Mouse (Mus musculus): ENCODE results near the gene Ncf1. TPM values are rescaled to one million over a fixed set of nuclear protein-coding genes. Genes with fewer than 3 reads are reported as not detected.

The Ncf1 gene
- total and polyA plus RNA-seq, 2 experiments from 2014 or later: 2.3 to 4.9 TPM

- DNase-seq (ENCODE audit: low spot score) (no peak), ATAC-seq (no peak)
- no peak for TF ChIP-seq CTCF (IDR thresholded peaks at IDR 0.05; ENCODE audit: low read depth)
- Histone ChIP-seq H3K4me3 (ENCODE audit: low read length) (no peak overlapping the region), H3K36me3 (ENCODE audit: insufficient read depth, low read length) (no peaks in the 10 kb centered on the region), H3K9me3 (ENCODE audit: low read length) (no peaks in the 10 kb centered on the region), H3K27me3 (ENCODE audit: insufficient read depth, low read length) (no peaks in the 10 kb centered on the region), H3K4me2 (ENCODE audit: low read depth, low read length) (peak overlapping the region; percentile 76), H3K9ac (replicated peaks; ENCODE audit: low read length) (peak overlapping the region; percentile 84; the same call in 1 of the 2 replicates), H3K27ac (no peak overlapping the region), H3K4me1 (ENCODE audit: insufficient read depth, low read length) (0 out of 2 replicates have a peak, but pooled peaks cover 5% of the 10 kb centered on the region)
- WGBS: 47% methylated on average over 4 of the region's 4 CpGs
Observed at GRCm38 (mm10) chr5:134182735-134183134, 46.7 kb downstream of the Ncf1 start.

- Histone ChIP-seq H3K27me3 (ENCODE audit: insufficient read depth, low read length) (no peaks in the 10 kb centered on the region), H3K4me1 (ENCODE audit: insufficient read depth, low read length) (0 out of 2 replicates have a peak, but pooled peaks cover 5% of the 10 kb centered on the region), H3K9ac (replicated peaks; ENCODE audit: low read length) (no peak overlapping the region), H3K9me3 (ENCODE audit: low read length) (no peaks in the 10 kb centered on the region), H3K4me3 (ENCODE audit: low read length) (no peak overlapping the region), H3K36me3 (ENCODE audit: insufficient read depth, low read length) (no peaks in the 10 kb centered on the region), H3K4me2 (ENCODE audit: low read depth, low read length) (no peak overlapping the region), H3K27ac (no peak overlapping the region)
- no peak for ATAC-seq
- WGBS: 55% methylated on average over 3 of the region's 3 CpGs
- TF ChIP-seq CTCF (IDR thresholded peaks at IDR 0.05; ENCODE audit: low read depth): no peak
- no peak for DNase-seq (ENCODE audit: low spot score)
Observed at GRCm38 (mm10) chr5:134182172-134182571, 47.3 kb downstream of the Ncf1 start.

- no peak for ATAC-seq
- peak; percentile 91 for TF ChIP-seq CTCF (IDR thresholded peaks at IDR 0.05; ENCODE audit: low read depth)
- H3K36me3 ChIP-seq (ENCODE audit: insufficient read depth, low read length): no peaks in the 10 kb centered on the region
Observed at GRCm38 (mm10) chr5:134179871-134180270, 49.6 kb downstream of the Ncf1 start.

GRCm38 (mm10) chr5:134178536-134178935 is 50.9 kb downstream of the Ncf1 start:
- no peaks in the 10 kb centered on the region for H3K27me3 ChIP-seq (ENCODE audit: insufficient read depth, low read length)
- no peak for TF ChIP-seq CTCF (IDR thresholded peaks at IDR 0.05; ENCODE audit: low read depth)
- DNase-seq (ENCODE audit: low spot score) (no peak), ATAC-seq (no peak)
- no peak overlapping the region for H3K4me2 ChIP-seq (ENCODE audit: low read depth, low read length)
- H3K27ac ChIP-seq: no peak overlapping the region
- no peaks in the 10 kb centered on the region for H3K36me3 ChIP-seq (ENCODE audit: insufficient read depth, low read length)
- H3K9ac ChIP-seq (replicated peaks; ENCODE audit: low read length): no peak overlapping the region
- WGBS: 81% methylated on average over 7 of the region's 7 CpGs
- peaks cover 9% of the 10 kb centered on the region; the same call in 1 of the 2 replicates for H3K4me1 ChIP-seq (ENCODE audit: insufficient read depth, low read length)
- H3K4me3 ChIP-seq (ENCODE audit: low read length): no peak overlapping the region
- H3K9me3 ChIP-seq (ENCODE audit: low read length): no peaks in the 10 kb centered on the region

More at GRCm38 (mm10) chr5:134179871-134180270, 49.6 kb downstream of the Ncf1 start:
- peak; percentile 94 for DNase-seq (ENCODE audit: low spot score)
- Histone ChIP-seq H3K4me2 (ENCODE audit: low read depth, low read length) (no peak overlapping the region), H3K27me3 (ENCODE audit: insufficient read depth, low read length) (no peaks in the 10 kb centered on the region), H3K9me3 (ENCODE audit: low read length) (no peaks in the 10 kb centered on the region), H3K9ac (replicated peaks; ENCODE audit: low read length) (no peak overlapping the region), H3K4me1 (ENCODE audit: insufficient read depth, low read length) (peaks cover 9% of the 10 kb centered on the region; the same call in 1 of the 2 replicates), H3K4me3 (ENCODE audit: low read length) (no peak overlapping the region), H3K27ac (no peak overlapping the region)
- 22% methylated on average over 7 of the region's 7 CpGs for WGBS

GRCm38 (mm10) chr5:134176169-134176881 is 53.1 kb downstream of the Ncf1 start, which contains the start of gene Rcc1l:
Gene Rcc1l (minus strand): TSS chr5:134176774.
- peak; percentile 91 for ATAC-seq
- under 1% methylated on average over 71 of the region's 72 CpGs for WGBS
- no peaks in the 10 kb centered on the region for H3K27me3 ChIP-seq (ENCODE audit: insufficient read depth, low read length)
- H3K36me3 ChIP-seq (ENCODE audit: insufficient read depth, low read length): no peaks in the 10 kb centered on the region
- TF ChIP-seq CTCF (IDR thresholded peaks at IDR 0.05; ENCODE audit: low read depth): no peak
- H3K9me3 ChIP-seq (ENCODE audit: low read length): no peaks in the 10 kb centered on the region
- peaks cover 4% of the 10 kb centered on the region; the same call in 1 of the 2 replicates for H3K4me1 ChIP-seq (ENCODE audit: insufficient read depth, low read length)
- H3K4me2 ChIP-seq (ENCODE audit: low read depth, low read length): peak within 1 kb of the TSS; percentile 66
- H3K4me3 ChIP-seq (ENCODE audit: low read length): peak within 1 kb of the TSS; percentile 96
- peak within 1 kb of the TSS; percentile 81 for H3K9ac ChIP-seq (replicated peaks; ENCODE audit: low read length)
- peak within 1 kb of the TSS; percentile 86 for H3K27ac ChIP-seq
- peak; percentile 95 for DNase-seq (ENCODE audit: low spot score)

- H3K4me1 ChIP-seq (ENCODE audit: insufficient read depth, low read length): peaks cover 4% of the 10 kb centered on the region; the same call in 1 of the 2 replicates
- peak overlapping the region; percentile 86 for H3K27ac ChIP-seq
- ATAC-seq: no peak
- peak overlapping the region; percentile 66 for H3K4me2 ChIP-seq (ENCODE audit: low read depth, low read length)
- DNase-seq (ENCODE audit: low spot score): no peak
- peak overlapping the region; percentile 81 for H3K9ac ChIP-seq (replicated peaks; ENCODE audit: low read length)
- peak overlapping the region; percentile 96 for H3K4me3 ChIP-seq (ENCODE audit: low read length)
- H3K9me3 ChIP-seq (ENCODE audit: low read length): no peaks in the 10 kb centered on the region
- WGBS: 10% methylated on average over 10 of the region's 10 CpGs
- TF ChIP-seq CTCF (IDR thresholded peaks at IDR 0.05; ENCODE audit: low read depth): no peak
- no peaks in the 10 kb centered on the region for H3K36me3 ChIP-seq (ENCODE audit: insufficient read depth, low read length)
- no peaks in the 10 kb centered on the region for H3K27me3 ChIP-seq (ENCODE audit: insufficient read depth, low read length)
Observed at GRCm38 (mm10) chr5:134175696-134176095, 53.7 kb downstream of the Ncf1 start.

GRCm38 (mm10) chr5:134173206-134173605 is 56.2 kb downstream of the Ncf1 start:
- DNase-seq (ENCODE audit: low spot score) (peak; percentile 48), ATAC-seq (no peak)

More at GRCm38 (mm10) chr5:134173206-134173605, 56.2 kb downstream of the Ncf1 start:
- peak; percentile 75 for TF ChIP-seq CTCF (IDR thresholded peaks at IDR 0.05; ENCODE audit: low read depth)
- Histone ChIP-seq H3K27me3 (ENCODE audit: insufficient read depth, low read length) (no peaks in the 10 kb centered on the region), H3K4me2 (ENCODE audit: low read depth, low read length) (no peak overlapping the region), H3K36me3 (ENCODE audit: insufficient read depth, low read length) (no peaks in the 10 kb centered on the region), H3K4me3 (ENCODE audit: low read length) (no peak overlapping the region), H3K4me1 (ENCODE audit: insufficient read depth, low read length) (peaks cover 4% of the 10 kb centered on the region; the same call in 1 of the 2 replicates), H3K9me3 (ENCODE audit: low read length) (no peaks in the 10 kb centered on the region), H3K9ac (replicated peaks; ENCODE audit: low read length) (no peak overlapping the region), H3K27ac (no peak overlapping the region)
- WGBS: 31% methylated on average over 4 of the region's 4 CpGs
